Mouse (Mus musculus) right cerebral cortex, postnatal 36 days (tissue): ENCODE measurements around the gene Epdr1.
A peak's percentile ranks its signal among the peaks of the same experiment; 100 is the strongest.

ENCODE experiments used
- DNase-seq, 2 experiments: peaks; one replicate each; pipeline ENCODE4 v3.0.0; 2022; ENCODE audit warnings: low spot score in 2 of 2, mixed read lengths in 1 of 2

Gene Epdr1

GRCm38 (mm10) chr13:19619216-19619927 lies at the start of gene Epdr1:
Gene Epdr1, minus strand, starts transcription at chr13:19619927.
- peak; percentile 49 to 66 for DNase-seq

- DNase-seq: no peak
Observed at GRCm38 (mm10) chr13:19668355-19669140, 48.8 kb upstream of the Epdr1 start.

- no peak for DNase-seq
Observed at GRCm38 (mm10) chr13:19652405-19652804, 32.7 kb upstream of the Epdr1 start.

GRCm38 (mm10) chr13:19649824-19650223 lies 30.1 kb upstream of the Epdr1 start:
- DNase-seq: no peak

- DNase-seq: no peak
Observed at GRCm38 (mm10) chr13:19644225-19644624, 24.5 kb upstream of the Epdr1 start.

GRCm38 (mm10) chr13:19643519-19643918 lies 23.8 kb upstream of the Epdr1 start:
- DNase-seq: no peak

- DNase-seq: no peak
Observed at GRCm38 (mm10) chr13:19640203-19640851, 20.6 kb upstream of the Epdr1 start.

- no peak for DNase-seq
Observed at GRCm38 (mm10) chr13:19636131-19636530, 16.4 kb upstream of the Epdr1 start.

GRCm38 (mm10) chr13:19630768-19631709 lies 11.3 kb upstream of the Epdr1 start:
- DNase-seq: no peak

- DNase-seq: no peak
Observed at GRCm38 (mm10) chr13:19626473-19626872, 6.7 kb upstream of the Epdr1 start.

GRCm38 (mm10) chr13:19624632-19625320 lies 5.0 kb upstream of the Epdr1 start:
- DNase-seq: no peak

GRCm38 (mm10) chr13:19623228-19623905 lies 3.6 kb upstream of the Epdr1 start:
- DNase-seq: no peak

- DNase-seq: peak; percentile 29 to 43
Observed at GRCm38 (mm10) chr13:19622573-19623227, 3.0 kb upstream of the Epdr1 start, which contains the start of gene Sfrp4. Gene Sfrp4, plus strand, starts transcription at chr13:19623104.

- DNase-seq: no peak
Observed at GRCm38 (mm10) chr13:19618841-19619215, 899 bp downstream of the Epdr1 start.

GRCm38 (mm10) chr13:19618081-19618480 lies 1.6 kb downstream of the Epdr1 start:
- DNase-seq: no peak

GRCm38 (mm10) chr13:19614311-19614710 lies 5.4 kb downstream of the Epdr1 start:
- DNase-seq: no peak

GRCm38 (mm10) chr13:19613426-19613825 lies 6.3 kb downstream of the Epdr1 start:
- DNase-seq: no peak

- DNase-seq: no peak
Observed at GRCm38 (mm10) chr13:19612963-19613362, 6.8 kb downstream of the Epdr1 start.

- no peak for DNase-seq
Observed at GRCm38 (mm10) chr13:19612348-19612747, 7.4 kb downstream of the Epdr1 start.

- no peak for DNase-seq
Observed at GRCm38 (mm10) chr13:19608120-19608519, 11.6 kb downstream of the Epdr1 start.
